Mouse (Mus musculus) kidney, adult 9 months (tissue): ENCODE results near the gene Rpia.
"Not testable (repeated sequence)": the region's sequence is repeated elsewhere in the genome, so short reads cannot be mapped to it uniquely, and the experiment has no call there.

ENCODE experiments used
- DNase-seq: peaks from one replicate; pipeline ENCODE4 v3.0.0; 2022

Gene Rpia

DNA sequence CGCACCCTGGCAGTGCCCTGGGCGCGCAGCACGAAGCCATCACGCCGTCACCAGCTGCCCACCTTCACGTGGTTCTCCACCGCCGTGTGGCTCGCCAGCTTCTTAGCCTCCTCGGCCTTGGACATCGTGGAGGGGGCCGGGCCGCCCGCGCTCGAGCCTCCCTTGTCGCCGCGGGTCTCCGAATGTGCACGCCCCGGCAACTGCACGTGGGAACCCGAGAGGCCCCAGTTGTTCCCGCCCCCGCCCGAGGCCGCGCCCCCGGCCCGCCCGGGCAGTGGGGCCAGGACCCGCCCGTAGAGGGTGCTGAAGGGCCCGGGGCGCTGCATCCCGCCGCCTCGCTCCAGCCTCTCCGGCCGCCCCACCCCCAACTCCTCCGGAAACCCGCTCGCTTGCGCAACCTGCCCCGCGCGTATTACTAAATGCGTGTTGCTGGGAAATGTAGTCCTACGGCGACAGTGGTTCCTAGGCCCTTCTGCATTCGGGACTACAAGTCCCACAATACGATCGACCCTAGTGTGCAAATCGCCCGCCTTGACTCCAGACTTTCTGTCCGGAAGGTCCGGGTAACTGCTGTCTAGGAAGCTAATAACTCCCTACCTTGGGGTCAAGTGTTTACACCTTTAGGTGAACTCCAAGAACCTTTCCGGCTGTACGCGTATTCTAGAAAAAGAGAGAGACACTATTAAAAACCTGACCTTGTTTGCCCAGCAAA is at the start of gene Rpia:
Rpia (minus strand) TSS at position 409 of the 712 bp plus-strand sequence.
- DNase-seq, result peak; percentile 99

DNA sequence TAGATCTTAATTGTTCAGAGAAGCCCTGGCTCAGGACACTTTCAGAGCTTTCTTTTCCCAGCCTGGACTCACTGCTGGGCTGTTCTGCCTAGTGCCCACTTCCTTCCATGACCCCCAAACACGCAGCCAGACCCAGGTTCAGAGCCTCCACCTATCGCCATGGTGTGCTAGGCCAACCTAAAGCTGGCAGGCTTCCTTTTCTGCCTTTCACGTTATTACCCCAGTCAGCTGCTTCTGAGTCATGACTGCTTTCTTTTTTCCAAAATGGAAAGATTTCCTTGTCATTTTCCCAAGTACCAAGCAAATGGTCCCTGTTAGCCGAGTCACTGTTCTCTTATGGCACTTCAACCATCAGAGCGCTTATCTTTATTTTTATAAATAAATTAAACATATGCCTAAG is 48.2 kb upstream of the Rpia start:
- DNase-seq, result no peak

DNA sequence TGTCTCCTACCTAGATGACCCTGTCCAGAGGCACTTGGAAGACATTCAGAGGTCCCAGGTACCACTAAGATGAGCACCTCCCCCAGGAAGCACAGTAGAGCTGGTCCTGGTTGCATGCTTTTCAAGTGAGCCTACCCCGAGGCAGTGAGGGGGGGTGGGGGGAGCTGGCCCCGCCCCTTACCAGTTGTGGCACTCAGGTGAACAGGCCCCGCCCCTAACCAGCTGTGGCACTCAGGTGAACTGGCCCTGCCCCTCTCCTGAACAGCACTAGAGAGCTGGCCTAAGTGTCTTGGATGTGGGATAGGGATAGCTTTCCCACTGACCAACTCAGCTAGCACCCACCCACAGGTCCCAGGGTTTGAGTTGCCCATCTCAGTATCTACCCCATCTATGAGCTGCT is 46.5 kb upstream of the Rpia start:
- DNase-seq, result no peak

DNA sequence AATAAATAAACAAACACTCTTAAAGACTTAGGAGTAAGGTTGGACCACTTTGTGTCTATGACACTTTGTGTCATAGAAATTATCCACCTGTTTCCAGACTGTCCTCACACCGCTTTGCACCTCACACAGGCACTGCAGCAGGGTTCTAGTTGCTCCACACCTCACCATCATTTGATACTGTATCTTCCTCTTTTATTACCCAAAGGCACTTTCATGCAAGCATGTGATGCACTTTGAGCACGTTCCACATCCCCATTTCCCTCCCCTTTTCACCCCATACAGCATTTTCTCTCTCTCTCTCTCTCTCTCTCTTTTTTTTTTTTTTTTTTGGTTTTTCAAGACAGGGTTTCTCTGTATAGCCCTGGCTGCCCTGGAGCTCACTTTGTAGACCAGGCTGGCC is 45.3 kb upstream of the Rpia start:
- DNase-seq, result no peak

DNA sequence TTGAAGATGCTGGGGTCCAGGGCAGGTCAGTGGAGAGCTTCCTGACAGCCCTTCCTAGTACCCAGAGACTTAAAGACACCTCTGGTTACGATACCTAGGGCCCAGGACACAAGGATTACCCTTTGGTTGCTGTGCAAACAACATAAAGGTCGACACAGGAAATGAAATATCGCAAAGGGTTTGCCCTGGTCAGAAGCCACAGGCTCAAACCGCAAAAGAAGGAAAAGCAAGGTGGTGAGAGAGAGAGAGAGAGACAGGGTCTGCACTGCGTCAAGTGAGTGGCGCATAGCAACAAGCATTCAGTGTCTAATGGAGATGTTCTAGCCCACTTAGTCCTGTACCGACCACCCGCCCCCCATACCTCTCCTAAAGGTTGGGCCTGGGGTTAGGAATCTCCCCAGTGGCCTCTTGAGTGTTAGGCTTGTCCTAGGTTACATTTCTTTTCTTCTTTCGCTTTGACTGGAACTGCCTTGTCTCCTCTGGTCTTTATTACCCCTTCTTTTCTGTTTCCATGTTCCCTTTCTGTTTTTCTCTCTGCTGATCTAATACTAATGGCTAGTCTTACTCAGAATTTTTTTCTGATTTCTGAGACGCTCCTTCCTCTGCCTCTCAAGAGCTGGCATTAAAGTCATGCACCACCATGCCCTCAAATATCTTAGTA is 39.3 kb upstream of the Rpia start:
- no peak for DNase-seq

DNA sequence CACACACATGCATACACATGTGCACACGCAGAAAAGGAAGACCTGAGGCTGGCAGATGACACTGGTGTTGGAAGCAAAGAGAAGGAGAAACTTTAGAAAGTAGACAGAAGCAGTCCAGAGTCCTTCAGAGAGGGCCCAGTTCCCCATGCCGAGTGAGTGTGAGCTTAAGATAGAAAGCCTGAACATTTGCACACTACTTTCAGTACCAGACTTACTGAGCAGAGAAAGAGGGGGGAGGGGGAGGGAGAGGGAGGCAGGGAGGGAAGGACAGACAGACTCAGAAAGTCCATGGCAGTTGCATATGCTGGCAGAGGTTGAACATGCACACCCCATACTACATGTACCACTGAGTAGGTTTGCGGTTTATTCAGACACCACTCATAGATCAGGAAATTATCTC is 38.5 kb upstream of the Rpia start:
- DNase-seq, result no peak

DNA sequence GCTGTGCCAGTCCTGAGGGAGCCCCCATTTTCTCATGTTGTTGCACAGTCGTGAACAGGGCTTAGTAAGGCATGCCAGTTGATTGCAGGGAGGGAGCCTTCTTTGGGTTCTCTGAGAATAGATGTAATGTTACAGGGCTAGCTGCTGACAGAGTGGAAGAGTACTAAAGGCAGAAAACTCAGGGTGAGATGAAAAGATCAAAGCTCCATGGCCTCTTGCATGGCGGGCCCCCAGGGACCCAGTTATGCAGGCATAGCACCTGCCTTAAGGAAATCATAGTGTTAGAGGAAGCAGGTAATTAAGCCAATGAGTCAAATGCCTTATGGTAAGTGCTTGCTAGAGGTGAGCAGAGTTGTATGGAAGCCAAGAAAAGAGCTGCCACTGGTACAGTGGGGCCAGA is 37.4 kb upstream of the Rpia start:
- DNase-seq, result no peak

GRCm38 (mm10) chr6:70824987-70825337 is 32.9 kb upstream of the Rpia start:
- no peak for DNase-seq

- peak; percentile 87 for DNase-seq
These were observed 32.3 kb upstream of the Rpia start for GRCm38 (mm10) chr6:70824085-70824986.

DNA sequence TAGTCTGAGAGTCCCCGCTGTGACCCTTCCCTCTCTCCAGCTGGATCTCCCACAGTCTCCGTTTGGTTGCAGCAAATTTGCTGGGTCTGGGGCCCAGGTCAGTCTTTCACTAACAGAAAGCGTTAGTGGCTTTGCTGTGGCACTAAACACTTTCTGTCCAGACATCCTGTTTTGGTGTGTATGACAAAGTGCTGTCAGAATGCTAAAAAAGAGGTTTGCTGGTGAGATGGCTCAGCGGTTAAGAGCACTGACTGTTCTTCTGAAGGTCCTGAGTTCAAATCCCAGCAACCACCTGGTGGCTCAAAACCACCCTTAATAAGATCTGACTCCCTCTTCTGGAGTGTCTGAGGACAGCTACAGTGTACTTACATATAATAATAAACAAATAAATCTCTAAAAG is 31.2 kb upstream of the Rpia start:
- not testable (repeated sequence) for DNase-seq

GRCm38 (mm10) chr6:70822386-70822910 is 30.4 kb upstream of the Rpia start:
- no peak for DNase-seq

DNA sequence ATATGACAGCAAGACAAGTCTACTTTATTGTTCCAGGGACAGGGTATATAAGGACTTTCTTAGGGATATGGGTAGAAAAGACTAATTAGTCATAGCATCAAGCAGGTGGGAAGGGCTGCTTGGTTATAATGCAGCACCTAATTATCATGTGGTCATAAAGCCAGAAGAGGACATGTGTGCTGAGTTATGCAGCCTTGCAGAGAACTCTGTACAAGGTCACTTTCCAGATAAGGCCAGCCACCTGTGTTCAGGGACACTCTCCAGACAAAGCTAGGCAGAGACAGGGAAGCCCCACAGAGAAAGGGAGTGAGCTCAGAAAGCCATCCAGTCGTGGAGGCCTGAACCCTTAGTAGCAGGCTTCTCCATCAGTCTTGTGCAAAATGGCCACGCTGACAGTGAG is 29.5 kb upstream of the Rpia start:
- no peak for DNase-seq

DNA sequence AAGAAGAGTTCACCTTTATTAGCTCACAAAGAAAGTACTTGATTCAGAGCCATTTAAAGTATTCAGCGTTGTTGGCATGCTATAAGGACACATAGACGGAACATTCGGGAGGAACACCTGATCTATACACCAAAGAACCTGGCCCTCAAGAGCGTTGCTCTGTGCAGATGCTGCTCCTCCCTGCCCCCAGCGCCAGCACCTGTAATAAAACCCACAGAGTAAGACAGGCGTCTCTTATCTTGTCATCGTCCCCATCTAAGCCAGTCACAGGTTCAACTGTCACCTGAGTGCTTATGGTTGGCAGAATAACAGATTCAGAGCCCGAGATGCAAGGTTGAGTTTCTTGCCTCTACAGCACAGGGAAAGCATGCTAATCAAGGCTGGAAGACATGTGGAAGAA is 23.4 kb upstream of the Rpia start:
- no peak for DNase-seq

- DNase-seq, result peak; percentile 88
These were observed 22.6 kb upstream of the Rpia start for GRCm38 (mm10) chr6:70814629-70814950.

GRCm38 (mm10) chr6:70813921-70814628 is 22.0 kb upstream of the Rpia start:
- DNase-seq, result peak; percentile 72

GRCm38 (mm10) chr6:70812526-70812895 is 20.5 kb upstream of the Rpia start:
- DNase-seq, result peak; percentile 88

DNA sequence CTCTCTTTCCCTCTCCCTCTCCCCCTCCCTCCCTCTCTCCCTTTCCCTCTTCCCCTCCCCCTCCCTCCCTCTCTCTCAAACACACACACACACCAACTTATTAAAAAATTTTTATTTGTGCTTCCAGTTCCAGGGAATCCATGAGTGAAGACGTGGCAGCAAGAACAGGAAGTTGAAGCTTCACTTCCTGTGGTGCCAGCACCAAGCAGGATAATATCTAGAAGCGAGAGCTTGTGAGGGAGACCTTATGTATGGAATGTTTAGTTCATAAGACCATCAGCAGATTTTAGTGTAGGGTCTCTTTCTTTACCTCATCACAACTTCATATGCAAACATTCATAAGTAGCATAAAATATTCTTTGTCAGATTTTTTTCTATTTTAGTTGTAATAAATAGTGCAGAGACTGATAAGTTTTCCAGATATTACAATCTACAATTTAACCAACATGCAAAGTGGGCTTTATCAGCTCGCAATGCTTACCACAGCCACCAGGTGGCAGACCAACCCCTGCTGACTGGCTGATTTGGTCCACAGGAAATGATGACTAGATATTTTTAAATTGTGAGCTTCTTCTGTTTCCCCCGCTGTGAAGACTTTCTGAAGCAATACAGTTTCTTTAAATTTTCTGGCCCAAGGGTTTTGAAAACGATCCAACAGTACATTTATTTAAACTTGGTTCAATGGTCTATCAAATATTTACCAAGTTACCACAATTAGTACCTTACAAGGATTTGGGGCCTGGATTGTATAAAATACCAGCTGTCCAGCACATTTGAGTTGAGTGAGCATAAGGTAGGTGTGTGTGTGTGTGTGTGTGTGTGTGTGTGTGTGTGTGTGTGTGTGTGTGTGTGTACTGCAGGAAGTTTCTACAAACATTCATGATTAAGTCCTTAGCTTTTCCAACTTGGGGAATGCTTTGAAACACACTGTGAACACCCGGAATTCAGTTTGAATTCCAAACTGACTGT is 19.8 kb upstream of the Rpia start:
- DNase-seq, result peak; percentile 90

DNA sequence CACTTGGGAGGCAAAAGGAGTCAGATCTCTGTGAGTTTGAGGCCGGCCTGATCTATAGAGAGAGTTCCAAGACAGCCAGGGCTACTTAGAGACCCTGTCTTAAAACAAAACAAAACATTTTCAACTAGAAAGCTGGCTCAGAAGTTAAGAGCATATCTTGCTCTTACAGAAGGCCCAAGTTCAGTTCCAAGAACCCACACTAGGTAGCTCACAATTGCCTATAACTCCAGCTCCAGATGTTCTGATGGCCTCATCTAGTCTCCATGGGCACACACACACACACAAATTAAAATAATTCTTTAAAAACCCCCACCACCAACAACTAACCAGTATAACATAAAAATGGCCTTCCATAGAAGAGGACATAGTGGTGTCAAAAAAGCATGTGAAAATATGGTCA is 18.5 kb upstream of the Rpia start:
- DNase-seq, result no peak

- no peak for DNase-seq
These were observed 14.5 kb upstream of the Rpia start for GRCm38 (mm10) chr6:70806514-70806912.

DNA sequence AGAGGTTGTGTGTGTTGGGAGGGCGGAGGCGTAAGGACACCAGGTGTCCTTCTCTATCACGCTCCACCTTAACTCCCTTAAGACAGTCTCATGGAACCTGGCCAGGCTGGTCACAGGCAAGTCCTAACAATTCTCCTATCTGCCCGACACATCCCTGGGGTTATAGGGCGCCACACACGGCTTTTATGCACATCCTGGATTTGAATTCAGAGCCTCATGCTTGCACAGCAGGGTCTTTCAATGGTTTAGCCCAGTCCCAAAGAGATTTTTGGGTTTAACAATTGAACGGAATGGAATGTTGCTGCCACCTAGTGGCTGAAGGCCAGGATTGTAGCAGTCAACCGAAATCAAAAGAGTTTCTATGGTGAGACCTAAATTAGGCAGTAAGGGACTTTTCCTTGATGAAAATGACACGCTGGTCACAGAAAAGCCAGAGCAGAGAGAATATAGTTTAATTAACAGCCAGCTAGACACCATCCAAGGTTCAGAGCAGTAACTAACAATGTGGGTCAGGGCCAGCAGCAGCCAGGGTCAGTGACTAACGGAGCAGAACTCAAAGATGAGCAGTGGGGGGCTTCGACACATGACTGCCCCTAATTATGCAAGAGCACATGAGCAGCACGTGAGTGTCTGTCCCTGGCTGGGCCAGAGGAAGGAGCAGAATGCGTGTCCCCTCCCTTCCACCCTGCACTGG is 13.9 kb upstream of the Rpia start:
- peak; percentile 84 for DNase-seq

- peak; percentile 82 for DNase-seq
These were observed 13.2 kb upstream of the Rpia start for GRCm38 (mm10) chr6:70805267-70805666.
